9 mouse cellular contexts compared by ENCODE assay signal in genomic region chr2:24574616-24575015, GRCm38 (mm10).
DNase-seq lines count a peak whose midpoint lies in the region; TF ChIP-seq lines count a peak whose summit lies in the region.
"Had no signal": no experiment of that assay in that cellular context is flagged by ENCODE, and none has a peak within 500 bp of the region (broad histone marks: within the 10 kb centered on the region; RNA-seq: fewer than 3 reads in every experiment).

No protein-coding gene starts in this region.

- peak; percentile 20 for DNase-seq in gastrocnemius, adult 18-20 months (ENCODE audit: low spot score)
- DNase-seq in gastrocnemius, postnatal 25 days: no peak
- DNase-seq in 3T3-L1 (ENCODE audit: low read depth, low spot score) (peak; percentile 49), adipocyte (ENCODE audit: low spot score) (peak; percentile 44)
- DNase-seq in embryo, embryonic 9.5 days (ENCODE audit: extremely low spot score): peak; percentile 50
- DNase-seq in kidney, postnatal 36 days: peak; percentile 37 to 82
- DNase-seq in lung, adult 2 months: peak; percentile 40
- DNase-seq in testis, postnatal 10 days (ENCODE audit: low spot score): peak; percentile 82

- no peak for TF ChIP-seq POLR2A in lung, adult 2 months (IDR thresholded peaks at IDR 0.05; ENCODE audit: borderline replicate concordance, extremely low read depth, low read depth, low read length)

- WGBS in lung, adult 2 months: 24% methylated on average over 3 of the region's 3 CpGs

- no peaks in the 10 kb centered on the region for H3K4me1 ChIP-seq in lung, adult 2 months (ENCODE audit: control insufficient read depth, insufficient read depth, low read length)
- H3K4me1 ChIP-seq: liver, embryonic 15.5 days had no signal

- H3K4me3 ChIP-seq in lung, adult 2 months (replicated peaks; ENCODE audit: extremely low read depth, low read depth, low read length): no peak overlapping the region
- H3K4me3 ChIP-seq: liver, embryonic 15.5 days had no signal

- TF ChIP-seq CTCF in lung, adult 2 months (IDR thresholded peaks at IDR 0.05; ENCODE audit: insufficient read depth, low read length): peak; percentile 72
